Mouse (Mus musculus) ES-Bruce4 (cell line): ENCODE data around the gene Ccdc85c. TPM values are rescaled to one million over a fixed set of nuclear protein-coding genes. Genes with fewer than 3 reads are reported as not detected.

ENCODE experiments used
- H3K27ac ChIP-seq: 2 replicates; pipeline ENCODE4 v1.5.1; 2012; ENCODE audit warnings: low read length, inconsistent platforms; ENCODE audit not compliant: insufficient read depth
- H3K27me3 ChIP-seq: 2 replicates; pipeline ENCODE4 v1.6.1; 2012; ENCODE audit warnings: mild to moderate bottlenecking, low read length, inconsistent platforms; ENCODE audit not compliant: control insufficient read depth, poor library complexity, insufficient read depth, severe bottlenecking
- H3K36me3 ChIP-seq: 2 replicates; pipeline ENCODE4 v1.6.1; 2012; ENCODE audit warnings: inconsistent platforms, mild to moderate bottlenecking, low read length, moderate library complexity; ENCODE audit not compliant: control insufficient read depth, poor library complexity, insufficient read depth, severe bottlenecking
- H3K4me1 ChIP-seq: one replicate; pipeline ENCODE4 v1.8.1; 2011; ENCODE audit warnings: low read length; ENCODE audit not compliant: control insufficient read depth, insufficient read depth
- H3K4me3 ChIP-seq: 2 replicates; pipeline ENCODE4 v1.5.1; 2011; ENCODE audit warnings: low read depth, mild to moderate bottlenecking, low read length
- H3K9ac ChIP-seq: 2 replicates; pipeline ENCODE4 v1.6.1; 2012; ENCODE audit warnings: low read depth, mild to moderate bottlenecking, inconsistent platforms; ENCODE audit not compliant: poor library complexity, severe bottlenecking
- H3K9me3 ChIP-seq: replicated peaks from 2 replicates; pipeline ENCODE4 v1.6.1; 2012; ENCODE audit warnings: mild to moderate bottlenecking, low read length, inconsistent platforms; ENCODE audit not compliant: control insufficient read depth, poor library complexity, insufficient read depth, severe bottlenecking
- CTCF ChIP-seq: IDR thresholded peaks from one replicate; pipeline ENCODE4 v1.8.1; 2011; ENCODE audit warnings: low read depth, low read length
- EP300 ChIP-seq: IDR thresholded peaks from 2 replicates; pipeline ENCODE4 v1.6.1; 2011; ENCODE audit warnings: low read depth, low read length; ENCODE audit not compliant: insufficient read depth
- POLR2A ChIP-seq: IDR thresholded peaks from one replicate; pipeline ENCODE4 v1.8.1; 2011; ENCODE audit warnings: low read length; ENCODE audit not compliant: insufficient read depth
- polyA plus RNA-seq: library from polyadenylated mRNA; stranded (reverse); fragments of >200 nt; gene quantifications from 2 replicates; pipeline ENCODE4 v1.2.4, GENCODE M21; 2011; ENCODE audit warnings: low read depth; ENCODE audit not compliant: missing spikeins, insufficient read depth, insufficient read length

Gene Ccdc85c
- polyA plus RNA-seq, 1 experiment, result 21.0 TPM

- Histone ChIP-seq H3K27ac (no peak overlapping the region), H3K4me1 (peaks cover 3% of the 10 kb centered on the region), H3K36me3 (no peaks in the 10 kb centered on the region; the same call in none of the 2 replicates), H3K4me3 (no peak overlapping the region), H3K27me3 (no peaks in the 10 kb centered on the region), H3K9ac (no peak overlapping the region), H3K9me3 (no peaks in the 10 kb centered on the region)
- no peak for TF ChIP-seq CTCF
- no peak for TF ChIP-seq POLR2A
- no peak for TF ChIP-seq EP300
Measured at GRCm38 (mm10) chr12:108269699-108270098, 5.5 kb downstream of the Ccdc85c start.

- no peak overlapping the region for H3K4me3 ChIP-seq
- no peaks in the 10 kb centered on the region for H3K27me3 ChIP-seq
- no peak overlapping the region for H3K27ac ChIP-seq
- TF ChIP-seq POLR2A (no peak), CTCF (no peak), EP300 (no peak)
- no peaks in the 10 kb centered on the region for H3K9me3 ChIP-seq
- no peak overlapping the region for H3K9ac ChIP-seq
- no peaks in the 10 kb centered on the region; the same call in none of the 2 replicates for H3K36me3 ChIP-seq
- H3K4me1 ChIP-seq, result peaks cover 5% of the 10 kb centered on the region
Measured at GRCm38 (mm10) chr12:108268970-108269369, 6.3 kb downstream of the Ccdc85c start.

- Histone ChIP-seq H3K4me3 (no peak overlapping the region), H3K9ac (no peak overlapping the region), H3K27ac (no peak overlapping the region), H3K27me3 (no peaks in the 10 kb centered on the region), H3K9me3 (no peaks in the 10 kb centered on the region), H3K36me3 (no peaks in the 10 kb centered on the region; the same call in none of the 2 replicates), H3K4me1 (peaks cover 5% of the 10 kb centered on the region)
- no peak for TF ChIP-seq EP300
- TF ChIP-seq CTCF, result no peak
- TF ChIP-seq POLR2A, result no peak
Measured at GRCm38 (mm10) chr12:108267653-108268052, 7.6 kb downstream of the Ccdc85c start.

GRCm38 (mm10) chr12:108265831-108266619 lies 9.2 kb downstream of the Ccdc85c start:
- no peaks in the 10 kb centered on the region for H3K27me3 ChIP-seq
- no peak overlapping the region for H3K4me3 ChIP-seq
- TF ChIP-seq EP300, result no peak
- TF ChIP-seq CTCF, result no peak
- no peak for TF ChIP-seq POLR2A
- no peak overlapping the region for H3K9ac ChIP-seq
- no peaks in the 10 kb centered on the region for H3K9me3 ChIP-seq
- peaks cover 5% of the 10 kb centered on the region for H3K4me1 ChIP-seq
- H3K36me3 ChIP-seq, result no peaks in the 10 kb centered on the region; the same call in 1 of the 2 replicates
- H3K27ac ChIP-seq, result no peak overlapping the region

- H3K9ac ChIP-seq, result no peak overlapping the region
- no peaks in the 10 kb centered on the region for H3K27me3 ChIP-seq
- no peaks in the 10 kb centered on the region for H3K36me3 ChIP-seq
- no peak overlapping the region for H3K4me3 ChIP-seq
- TF ChIP-seq EP300, result no peak
- no peak for TF ChIP-seq CTCF
- TF ChIP-seq POLR2A, result no peak
- peaks cover 5% of the 10 kb centered on the region for H3K4me1 ChIP-seq
- no peaks in the 10 kb centered on the region for H3K9me3 ChIP-seq
- no peak overlapping the region for H3K27ac ChIP-seq
Measured at GRCm38 (mm10) chr12:108264918-108265317, 10.3 kb downstream of the Ccdc85c start.

GRCm38 (mm10) chr12:108260950-108261349 lies 14.3 kb downstream of the Ccdc85c start:
- Histone ChIP-seq H3K4me3 (no peak overlapping the region), H3K9ac (no peak overlapping the region), H3K27ac (no peak overlapping the region), H3K9me3 (no peaks in the 10 kb centered on the region), H3K27me3 (no peaks in the 10 kb centered on the region), H3K4me1 (peaks cover 7% of the 10 kb centered on the region), H3K36me3 (no peaks in the 10 kb centered on the region)
- TF ChIP-seq POLR2A, result no peak
- no peak for TF ChIP-seq CTCF
- TF ChIP-seq EP300, result no peak
